Mouse (Mus musculus): ENCODE data around the gene Jund.

GRCm38 (mm10) chr8:70699834-70700554 is 1.2 kb downstream of the Jund start:
- TF ChIP-seq CTCF (IDR thresholded peaks at IDR 0.05; ENCODE audit: control insufficient read depth, insufficient read depth, low read length) (peak; percentile 19; the same call in 1 of the 2 replicates), POLR2A (IDR thresholded peaks at IDR 0.05; ENCODE audit: borderline replicate concordance, control insufficient read depth, low read depth, low read length) (peak; percentile 93)

Data from bone marrow, adult 2 months (tissue).